Mouse (Mus musculus): ENCODE data around the gene Nckap1.

Gene Nckap1

GRCm38 (mm10) chr2:80581043-80581711, at the start of gene Nckap1:
Nckap1 (minus strand) TSS chr2:80581380.
- peak; percentile 78 for DNase-seq (ENCODE audit: low read depth)

- no peak for DNase-seq (ENCODE audit: low read depth)
Observed at GRCm38 (mm10) chr2:80624523-80624922, 43.3 kb upstream of the Nckap1 start.

GRCm38 (mm10) chr2:80621921-80622320, 40.7 kb upstream of the Nckap1 start:
- no peak for DNase-seq (ENCODE audit: low read depth)

- no peak for DNase-seq (ENCODE audit: low read depth)
Observed at GRCm38 (mm10) chr2:80618991-80619390, 37.8 kb upstream of the Nckap1 start.

- DNase-seq (ENCODE audit: low read depth), result peak; percentile 92
Observed at GRCm38 (mm10) chr2:80616854-80617737, 35.9 kb upstream of the Nckap1 start, which contains the start of the genes Dusp19 and Nup35. Dusp19 (plus strand) TSS chr2:80617045. Nup35 (plus strand) TSS chr2:80617236.

GRCm38 (mm10) chr2:80612796-80613195, 31.6 kb upstream of the Nckap1 start:
- no peak for DNase-seq (ENCODE audit: low read depth)

GRCm38 (mm10) chr2:80612286-80612685, 31.1 kb upstream of the Nckap1 start:
- no peak for DNase-seq (ENCODE audit: low read depth)

GRCm38 (mm10) chr2:80603771-80604426, 22.7 kb upstream of the Nckap1 start:
- DNase-seq (ENCODE audit: low read depth), result no peak

GRCm38 (mm10) chr2:80602756-80603155, 21.6 kb upstream of the Nckap1 start:
- no peak for DNase-seq (ENCODE audit: low read depth)

GRCm38 (mm10) chr2:80600611-80601010, 19.4 kb upstream of the Nckap1 start:
- no peak for DNase-seq (ENCODE audit: low read depth)

GRCm38 (mm10) chr2:80599850-80600249, 18.7 kb upstream of the Nckap1 start:
- no peak for DNase-seq (ENCODE audit: low read depth)

GRCm38 (mm10) chr2:80596960-80597359, 15.8 kb upstream of the Nckap1 start:
- DNase-seq (ENCODE audit: low read depth), result no peak

- DNase-seq (ENCODE audit: low read depth), result no peak
Observed at GRCm38 (mm10) chr2:80594215-80594918, 13.2 kb upstream of the Nckap1 start.

GRCm38 (mm10) chr2:80582356-80582755, 1.2 kb upstream of the Nckap1 start:
- DNase-seq (ENCODE audit: low read depth), result no peak

- DNase-seq (ENCODE audit: low read depth), result peak; percentile 32
Observed at GRCm38 (mm10) chr2:80580311-80580961, 744 bp downstream of the Nckap1 start.

- DNase-seq (ENCODE audit: low read depth), result peak; percentile 58
Observed at GRCm38 (mm10) chr2:80579253-80579891, 1.8 kb downstream of the Nckap1 start.

- DNase-seq (ENCODE audit: low read depth), result no peak
Observed at GRCm38 (mm10) chr2:80577286-80577685, 3.9 kb downstream of the Nckap1 start.

- no peak for DNase-seq (ENCODE audit: low read depth)
Observed at GRCm38 (mm10) chr2:80570656-80571055, 10.5 kb downstream of the Nckap1 start.

- DNase-seq (ENCODE audit: low read depth), result no peak
Observed at GRCm38 (mm10) chr2:80567411-80567810, 13.8 kb downstream of the Nckap1 start.

GRCm38 (mm10) chr2:80562253-80562652, 18.9 kb downstream of the Nckap1 start:
- no peak for DNase-seq (ENCODE audit: low read depth)

- DNase-seq (ENCODE audit: low read depth), result no peak
Observed at GRCm38 (mm10) chr2:80561478-80561877, 19.7 kb downstream of the Nckap1 start.
